Mouse (Mus musculus) heart, postnatal 4 days (tissue): ENCODE data around the gene Asic2. TPM values are rescaled to one million over a fixed set of nuclear protein-coding genes. Genes with fewer than 3 reads are reported as not detected.

Experiments
- DNase-seq: peaks from one replicate; pipeline ENCODE4 v3.0.0; 2021
- total RNA-seq, 2 experiments: library from RNA; stranded (reverse); gene quantifications; 2 replicates each; pipeline ENCODE4 v1.2.3; 2021

Asic2 gene
- total RNA-seq, 2 experiments from 2014 or later = 0.11 TPM; not detected in 1

- DNase-seq = no peak
These were observed 366.5 kb downstream of the Asic2 start for GRCm38 (mm10) chr11:81601736-81602135.

- no peak for DNase-seq
These were observed 370.7 kb downstream of the Asic2 start for GRCm38 (mm10) chr11:81597601-81598000.

- peak; percentile 38 for DNase-seq
These were observed 373.0 kb downstream of the Asic2 start for GRCm38 (mm10) chr11:81595235-81595634.

- DNase-seq = no peak
These were observed 375.5 kb downstream of the Asic2 start for GRCm38 (mm10) chr11:81592776-81593175.

GRCm38 (mm10) chr11:81590911-81591310, 377.3 kb downstream of the Asic2 start:
- DNase-seq = no peak

GRCm38 (mm10) chr11:81588630-81589029, 379.6 kb downstream of the Asic2 start:
- peak; percentile 81 for DNase-seq

GRCm38 (mm10) chr11:81587942-81588341, 380.3 kb downstream of the Asic2 start:
- DNase-seq = peak; percentile 58

- no peak for DNase-seq
These were observed 381.1 kb downstream of the Asic2 start for GRCm38 (mm10) chr11:81587114-81587513.

- no peak for DNase-seq
These were observed 383.8 kb downstream of the Asic2 start for GRCm38 (mm10) chr11:81584506-81584905.

GRCm38 (mm10) chr11:81583195-81583594, 385.1 kb downstream of the Asic2 start:
- no peak for DNase-seq

GRCm38 (mm10) chr11:81582161-81582560, 386.1 kb downstream of the Asic2 start:
- no peak for DNase-seq

- DNase-seq = no peak
These were observed 388.5 kb downstream of the Asic2 start for GRCm38 (mm10) chr11:81579753-81580152.

GRCm38 (mm10) chr11:81570406-81570805, 397.9 kb downstream of the Asic2 start:
- no peak for DNase-seq

GRCm38 (mm10) chr11:81564857-81565256, 403.4 kb downstream of the Asic2 start:
- DNase-seq = no peak

- DNase-seq = no peak
These were observed 407.9 kb downstream of the Asic2 start for GRCm38 (mm10) chr11:81560374-81560773.

- no peak for DNase-seq
These were observed 425.1 kb downstream of the Asic2 start for GRCm38 (mm10) chr11:81543189-81543588.

GRCm38 (mm10) chr11:81535121-81535717, 433.0 kb downstream of the Asic2 start:
- DNase-seq = no peak

GRCm38 (mm10) chr11:81534686-81535085, 433.6 kb downstream of the Asic2 start:
- DNase-seq = peak; percentile 58

GRCm38 (mm10) chr11:81531906-81532305, 436.4 kb downstream of the Asic2 start:
- DNase-seq = no peak

- no peak for DNase-seq
These were observed 445.3 kb downstream of the Asic2 start for GRCm38 (mm10) chr11:81522927-81523326.

GRCm38 (mm10) chr11:81521881-81522280, 446.4 kb downstream of the Asic2 start:
- no peak for DNase-seq

GRCm38 (mm10) chr11:81518001-81518955, 450.0 kb downstream of the Asic2 start:
- DNase-seq = no peak

GRCm38 (mm10) chr11:81515754-81516153, 452.5 kb downstream of the Asic2 start:
- no peak for DNase-seq

GRCm38 (mm10) chr11:81512434-81512833, 455.8 kb downstream of the Asic2 start:
- no peak for DNase-seq
